Mouse (Mus musculus) liver, embryonic 14.5 days (tissue): Measurements from ENCODE around the gene Rbm4b.

Experiments
- CTCF ChIP-seq: IDR thresholded peaks from 2 replicates; pipeline ENCODE4 v1.5.1; 2016; ENCODE audit warnings: antibody characterized with exemption, low read depth, control low read depth
- EP300 ChIP-seq: IDR thresholded peaks from 2 replicates; pipeline ENCODE4 v1.6.1; 2016; ENCODE audit warnings: antibody characterized with exemption, low read depth

GRCm38 (mm10) chr19:4747631-4748312 is 8.5 kb upstream of the Rbm4b start:
- no peak for TF ChIP-seq EP300
- TF ChIP-seq CTCF: no peak
